Mouse (Mus musculus) gastrocnemius, postnatal 14 days (tissue): ENCODE measurements around the gene Izumo3. TPM values are rescaled to one million over a fixed set of nuclear protein-coding genes. Genes with fewer than 3 reads are reported as not detected.
"Not testable (repeated sequence)": the region's sequence is repeated elsewhere in the genome, so short reads cannot be mapped to it uniquely, and the experiment has no call there.

Source experiments
- DNase-seq: peaks from one replicate; pipeline ENCODE4 v3.0.0; 2021; ENCODE audit warnings: mixed read lengths
- intact Hi-C: fragments of 180-260 bp; cut with DNase I; formaldehyde crosslinking; loops from one replicate; pipeline ENCODE4 v1.15.1; 2025; ENCODE audit warnings: low total_unique reads
- long read RNA-seq, 2 experiments: library from polyadenylated mRNA; stranded (forward); transcript quantifications; one replicate each; pipeline ENCODE4 v2.0.0; 2021
- total RNA-seq, 2 experiments: library from RNA; stranded (reverse); gene quantifications; 2 replicates each; pipeline ENCODE4 v1.2.3; 2021

Izumo3 gene
- not detected for total RNA-seq
- long read RNA-seq, experiment 1, result 0 reads
- long read RNA-seq, experiment 2, result 0 reads

DNA sequence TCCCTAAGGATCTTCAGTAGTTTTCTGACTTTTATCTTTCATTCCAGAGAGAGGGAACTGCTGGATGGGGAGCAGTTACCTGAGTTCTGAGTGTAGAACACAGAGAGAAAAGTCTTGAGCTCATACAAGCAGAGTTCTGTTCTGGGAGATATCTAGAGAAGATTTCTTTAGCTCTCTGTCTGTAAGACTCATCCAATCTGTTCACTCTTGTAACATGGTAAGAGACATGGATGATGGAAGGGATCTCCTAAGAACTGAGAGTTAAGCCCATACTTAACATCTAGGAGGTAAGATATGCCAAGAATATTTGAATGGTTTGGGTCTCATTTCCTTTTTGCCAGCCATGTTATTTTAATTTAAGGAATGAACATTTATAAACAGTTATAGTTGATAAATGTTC is at the start of gene Izumo3:
TSS of gene Izumo3 (minus strand) at position 101 of the 400 bp plus-strand sequence.
- intact Hi-C loops, result no loop called here
- no peak for DNase-seq

DNA sequence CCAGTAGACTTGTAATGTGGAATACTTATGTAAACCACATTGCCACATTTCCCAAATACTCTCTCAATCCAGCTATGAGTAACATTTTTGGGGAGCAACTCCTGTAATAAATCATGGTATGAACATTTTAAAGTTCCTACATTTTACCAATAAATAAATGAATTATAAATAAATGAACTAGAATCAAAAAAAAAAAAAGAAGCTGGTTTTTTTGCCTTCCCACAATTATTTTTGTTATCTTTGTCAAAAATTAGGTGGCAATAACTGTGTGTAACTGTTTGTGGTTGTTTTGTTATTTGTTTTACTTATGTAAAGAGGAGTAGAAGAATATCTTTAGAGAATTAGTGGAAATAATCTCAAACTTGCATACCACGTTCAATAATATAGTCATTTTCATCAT is 44.6 kb upstream of the Izumo3 start, which contains the start of gene Gm12666:
TSS of gene Gm12666 (minus strand) at position 101 of the 400 bp plus-strand sequence.
- intact Hi-C loops, result not testable (repeated sequence)

GRCm38 (mm10) chr4:92152646-92153045 is 5.6 kb upstream of the Izumo3 start:
- intact Hi-C loops, result no loop called here

More for the DNA sequence above, 44.6 kb upstream of the Izumo3 start, which contains the start of gene Gm12666:
- not testable (repeated sequence) for DNase-seq

GRCm38 (mm10) chr4:92111390-92111988 is 35.5 kb downstream of the Izumo3 start:
- DNase-seq, result no peak
- intact Hi-C loops, result no loop called here

More at GRCm38 (mm10) chr4:92152646-92153045, 5.6 kb upstream of the Izumo3 start:
- no peak for DNase-seq

DNA sequence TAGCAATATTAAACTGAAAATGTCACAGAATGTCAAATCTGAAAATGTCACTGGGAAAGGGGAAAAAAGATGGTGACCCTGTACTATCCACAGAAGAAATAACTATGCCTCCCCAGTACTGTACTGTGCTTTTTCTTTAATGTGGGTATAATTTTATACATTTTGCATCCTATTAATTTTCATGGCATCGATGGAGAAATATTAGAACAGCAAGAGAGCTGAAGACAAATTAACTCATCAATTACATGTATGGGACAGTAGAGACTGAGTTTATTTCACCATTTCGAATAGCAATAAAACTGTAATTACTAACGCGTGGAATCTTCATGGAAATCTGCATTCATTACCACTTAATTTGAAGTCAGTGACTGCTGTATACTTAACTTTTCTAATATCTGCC is 49.6 kb downstream of the Izumo3 start:
- no peak for DNase-seq
- intact Hi-C loops, result no loop called here

DNA sequence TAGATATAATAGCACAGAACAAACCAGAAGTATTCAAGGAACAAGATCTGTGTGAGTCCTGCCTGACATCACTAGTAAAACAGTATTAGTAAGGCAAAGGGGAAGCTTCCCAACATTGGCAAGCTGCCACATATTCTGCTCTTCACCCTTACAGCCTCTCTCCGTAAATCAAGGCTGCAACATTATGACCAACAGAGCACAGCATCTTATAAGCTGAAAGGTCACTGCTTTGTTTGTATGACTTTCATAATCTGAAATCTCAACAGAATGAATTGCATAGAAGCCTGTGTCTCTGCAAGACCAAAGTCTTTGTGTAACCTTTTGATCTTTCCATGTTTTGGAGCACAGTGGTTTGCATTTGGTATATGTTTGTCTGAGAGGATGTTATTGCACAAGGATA is 51.1 kb downstream of the Izumo3 start:
- DNase-seq, result no peak
- intact Hi-C loops, result no loop called here

Other genes with a start within 250 kb of the Izumo3 start
- 1 to 10 TPM in 1 of 2 experiments, under 1 TPM in 1; 0.59 to 1.3 TPM for gene Gm12666, start 44.5 kb upstream of the Izumo3 start, total RNA-seq